Mouse (Mus musculus): ENCODE measurements around the gene Sowaha. TPM values are rescaled to one million over a fixed set of nuclear protein-coding genes. Genes with fewer than 3 reads are reported as not detected.
A peak's percentile ranks its signal among the peaks of the same experiment; 100 is the strongest.

Gene Sowaha
- polyA plus RNA-seq, 2 experiments = 0.16 to 0.30 TPM

DNA sequence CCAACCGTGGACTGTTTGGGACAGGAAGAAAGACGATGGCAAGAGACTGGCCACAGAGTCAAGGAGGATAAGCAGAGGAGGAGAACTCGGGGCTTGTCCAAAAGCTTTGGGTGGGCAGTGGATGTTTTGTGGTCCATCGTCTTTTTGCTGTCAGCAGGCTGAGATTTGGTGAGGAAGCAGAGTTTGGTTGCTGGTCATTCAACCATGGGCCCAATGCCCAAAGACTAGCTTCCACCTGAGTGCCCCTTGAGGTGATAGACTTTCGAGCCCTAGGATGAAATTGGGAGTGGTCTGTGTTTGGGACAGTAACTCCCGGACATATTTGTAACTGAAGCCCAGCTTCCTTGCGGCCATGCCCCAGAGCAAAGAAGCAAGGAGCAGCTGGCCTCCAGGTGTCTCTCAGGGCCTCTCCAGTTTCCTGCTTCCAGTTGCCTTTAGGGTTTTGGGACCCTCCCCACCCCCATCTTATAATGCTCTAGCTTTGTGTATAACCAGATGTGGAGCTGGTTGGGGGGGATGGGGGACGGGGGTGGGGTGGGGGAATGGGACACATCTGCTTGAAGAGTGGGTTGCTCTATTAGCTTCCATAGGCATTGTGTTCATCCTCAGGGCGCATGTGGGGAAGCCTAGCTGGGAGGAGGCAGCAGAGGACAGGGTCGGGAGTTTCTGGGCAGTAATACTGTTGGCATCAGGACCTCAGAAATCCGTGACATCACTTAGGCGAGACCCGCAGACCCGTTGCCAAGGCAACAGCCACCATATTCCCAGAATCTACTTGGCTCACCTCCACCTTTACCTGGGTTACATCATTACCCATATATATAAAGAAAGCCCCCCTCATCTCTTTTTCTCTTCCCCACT, 43.7 kb upstream of the Sowaha start:
- no peak overlapping the region for H3K27ac ChIP-seq (replicated peaks; ENCODE audit: low read depth, low read length)
- DNase-seq (ENCODE audit: low spot score) (peak; percentile 55), ATAC-seq (ENCODE audit: low FRiP score, low read depth) (no peak)
- no peaks in the 10 kb centered on the region for H3K27me3 ChIP-seq (ENCODE audit: control insufficient read depth, insufficient read depth, low read length)
- H3K36me3 ChIP-seq (ENCODE audit: control insufficient read depth, insufficient read depth, low read length) = no peaks in the 10 kb centered on the region
- 52% methylated on average over 14 of the region's 14 CpGs for WGBS
- peaks cover 65% of the 10 kb centered on the region for H3K4me1 ChIP-seq (ENCODE audit: control insufficient read depth, insufficient read depth, low read length)
- TF ChIP-seq POLR2A (IDR thresholded peaks at IDR 0.05; ENCODE audit: borderline replicate concordance, extremely low read depth, insufficient read depth, insufficient read length) = no peak
- no peaks in the 10 kb centered on the region for H3K9me3 ChIP-seq (ENCODE audit: control insufficient read depth, low read length)
- H3K9ac ChIP-seq (ENCODE audit: low read depth, low read length, severe bottlenecking) = no peak overlapping the region
- no peak overlapping the region; the same call in 1 of the 2 replicates for H3K4me2 ChIP-seq (replicated peaks; ENCODE audit: low read depth, low read length, severe bottlenecking)
- H3K4me3 ChIP-seq (replicated peaks; ENCODE audit: low read length) = no peak overlapping the region

DNA sequence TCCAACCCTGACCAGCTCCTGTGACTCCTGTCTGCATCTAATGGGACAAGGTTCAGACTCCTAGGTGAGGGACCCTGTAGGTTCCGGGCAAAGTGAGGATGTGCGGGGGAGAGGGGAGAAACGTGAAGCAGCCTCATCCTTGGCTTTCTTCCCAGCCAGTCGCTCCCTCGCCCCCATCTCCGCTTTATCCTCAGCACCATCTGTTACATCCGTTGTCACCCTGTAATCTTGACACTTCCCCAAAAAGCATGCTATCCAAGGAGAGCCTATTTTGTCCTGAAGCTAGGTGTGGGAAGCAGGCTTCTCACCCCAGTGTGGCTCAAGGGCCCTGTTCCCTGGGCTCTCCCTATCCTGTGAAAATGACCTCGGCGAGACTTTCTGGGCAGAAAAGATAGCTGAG, 42.9 kb upstream of the Sowaha start:
- H3K9me3 ChIP-seq (ENCODE audit: control insufficient read depth, low read length) = no peaks in the 10 kb centered on the region
- no peak overlapping the region; the same call in 1 of the 2 replicates for H3K4me2 ChIP-seq (replicated peaks; ENCODE audit: low read depth, low read length, severe bottlenecking)
- no peaks in the 10 kb centered on the region for H3K36me3 ChIP-seq (ENCODE audit: control insufficient read depth, insufficient read depth, low read length)
- DNase-seq (ENCODE audit: low spot score) (no peak), ATAC-seq (ENCODE audit: low FRiP score, low read depth) (no peak)
- no peaks in the 10 kb centered on the region for H3K27me3 ChIP-seq (ENCODE audit: control insufficient read depth, insufficient read depth, low read length)
- H3K4me1 ChIP-seq (ENCODE audit: control insufficient read depth, insufficient read depth, low read length) = peaks cover 59% of the 10 kb centered on the region
- no peak for TF ChIP-seq POLR2A (IDR thresholded peaks at IDR 0.05; ENCODE audit: borderline replicate concordance, extremely low read depth, insufficient read depth, insufficient read length)
- no peak overlapping the region; the same call in 1 of the 2 replicates for H3K27ac ChIP-seq (replicated peaks; ENCODE audit: low read depth, low read length)
- WGBS = 43% methylated on average over 8 of the region's 9 CpGs
- H3K4me3 ChIP-seq (replicated peaks; ENCODE audit: low read length) = no peak overlapping the region
- no peak overlapping the region for H3K9ac ChIP-seq (ENCODE audit: low read depth, low read length, severe bottlenecking)

DNA sequence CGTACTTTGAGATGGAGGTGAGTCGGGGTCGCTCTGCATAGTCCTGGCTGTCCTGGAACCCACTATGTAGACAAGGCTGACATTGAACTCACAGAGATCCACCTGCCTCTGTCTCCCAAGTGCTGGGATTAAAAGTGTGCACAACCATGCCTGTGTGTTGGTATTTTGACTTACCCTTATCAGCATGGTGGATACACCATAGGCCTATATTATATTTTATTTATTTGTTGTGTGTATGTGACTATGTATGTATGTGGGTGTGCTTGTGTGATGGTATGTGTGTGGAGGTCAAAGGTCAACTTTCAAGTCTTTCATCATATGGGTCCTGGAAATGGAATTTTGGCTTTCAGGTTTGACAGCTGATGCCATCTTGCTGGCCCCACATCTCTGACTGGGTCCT, 42.3 kb upstream of the Sowaha start:
- Histone ChIP-seq H3K4me2 (replicated peaks; ENCODE audit: low read depth, low read length, severe bottlenecking) (no peak overlapping the region), H3K27ac (replicated peaks; ENCODE audit: low read depth, low read length) (no peak overlapping the region), H3K4me1 (ENCODE audit: control insufficient read depth, insufficient read depth, low read length) (peaks cover 59% of the 10 kb centered on the region), H3K36me3 (ENCODE audit: control insufficient read depth, insufficient read depth, low read length) (no peaks in the 10 kb centered on the region), H3K27me3 (ENCODE audit: control insufficient read depth, insufficient read depth, low read length) (no peaks in the 10 kb centered on the region), H3K9ac (ENCODE audit: low read depth, low read length, severe bottlenecking) (no peak overlapping the region), H3K9me3 (ENCODE audit: control insufficient read depth, low read length) (no peaks in the 10 kb centered on the region), H3K4me3 (replicated peaks; ENCODE audit: low read length) (no peak overlapping the region)
- no peak for TF ChIP-seq POLR2A (IDR thresholded peaks at IDR 0.05; ENCODE audit: borderline replicate concordance, extremely low read depth, insufficient read depth, insufficient read length)
- DNase-seq (ENCODE audit: low spot score) (no peak), ATAC-seq (ENCODE audit: low FRiP score, low read depth) (no peak)
- WGBS = 89% methylated on average over 3 of the region's 3 CpGs

DNA sequence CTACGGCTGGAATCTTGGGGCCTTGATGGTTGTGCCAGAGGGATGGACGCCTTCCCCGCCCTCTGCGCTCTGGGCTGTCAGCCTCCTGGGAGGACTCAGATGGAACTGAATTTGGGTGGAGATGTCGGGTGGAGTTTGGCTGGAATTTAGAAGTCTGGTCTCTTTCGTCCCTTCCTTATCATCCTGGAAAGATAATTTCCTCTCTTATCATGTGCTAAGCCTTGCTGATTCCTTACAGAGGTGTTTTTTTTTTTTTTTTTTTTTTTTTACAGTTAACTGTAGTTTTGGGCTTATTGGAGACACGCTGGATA, 41.7 kb upstream of the Sowaha start:
- no peak for DNase-seq (ENCODE audit: low spot score)
- H3K4me1 ChIP-seq (ENCODE audit: control insufficient read depth, insufficient read depth, low read length) = peaks cover 63% of the 10 kb centered on the region
- H3K4me2 ChIP-seq (replicated peaks; ENCODE audit: low read depth, low read length, severe bottlenecking) = peak overlapping the region; percentile 85
- H3K27ac ChIP-seq (replicated peaks; ENCODE audit: low read depth, low read length) = no peak overlapping the region
- ATAC-seq (ENCODE audit: low FRiP score, low read depth) = no peak
- peak overlapping the region; percentile 82; the same call in 1 of the 2 replicates for H3K4me3 ChIP-seq (replicated peaks; ENCODE audit: low read length)
- no peaks in the 10 kb centered on the region for H3K9me3 ChIP-seq (ENCODE audit: control insufficient read depth, low read length)
- H3K9ac ChIP-seq (ENCODE audit: low read depth, low read length, severe bottlenecking) = peak overlapping the region; percentile 25; the same call in 1 of the 2 replicates
- WGBS = 72% methylated on average over 7 of the region's 7 CpGs
- no peaks in the 10 kb centered on the region for H3K36me3 ChIP-seq (ENCODE audit: control insufficient read depth, insufficient read depth, low read length)
- no peak for TF ChIP-seq POLR2A (IDR thresholded peaks at IDR 0.05; ENCODE audit: borderline replicate concordance, extremely low read depth, insufficient read depth, insufficient read length)
- H3K27me3 ChIP-seq (ENCODE audit: control insufficient read depth, insufficient read depth, low read length) = no peaks in the 10 kb centered on the region

DNA sequence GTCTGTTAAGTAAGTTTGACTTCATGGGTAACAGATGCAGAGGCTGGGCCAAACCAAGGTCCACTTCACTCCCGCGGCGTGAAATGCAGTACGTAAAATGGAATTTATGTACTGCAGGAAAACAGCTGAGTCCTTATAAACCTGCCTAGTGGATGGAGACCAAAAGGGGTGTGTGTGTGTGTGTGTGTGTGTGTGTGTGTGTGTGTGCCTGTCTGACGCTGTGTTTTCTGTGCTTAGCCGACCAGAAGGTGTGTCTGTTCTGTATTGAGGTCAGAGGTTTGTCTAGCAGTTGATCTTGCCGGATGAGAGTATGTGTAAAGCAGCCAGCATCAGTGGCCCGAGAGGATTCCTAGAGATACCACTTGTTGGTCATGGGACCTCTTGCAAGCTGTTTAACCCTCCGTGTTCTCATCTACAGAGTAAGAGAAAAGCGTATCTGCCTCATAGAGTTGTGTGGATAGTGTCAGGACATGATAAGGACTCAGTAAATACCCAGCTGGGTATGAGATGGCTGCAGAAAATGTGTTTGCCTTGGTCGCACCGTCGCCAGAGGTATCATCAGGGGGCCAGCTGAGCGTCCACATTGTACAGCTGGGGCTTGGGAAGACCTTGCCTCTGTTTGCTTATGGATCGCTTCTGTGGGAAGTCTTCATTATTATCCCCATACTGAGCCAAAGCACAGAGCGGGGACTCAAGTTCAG, 41.2 kb upstream of the Sowaha start:
- no peaks in the 10 kb centered on the region for H3K27me3 ChIP-seq (ENCODE audit: control insufficient read depth, insufficient read depth, low read length)
- TF ChIP-seq POLR2A (IDR thresholded peaks at IDR 0.05; ENCODE audit: borderline replicate concordance, extremely low read depth, insufficient read depth, insufficient read length) = no peak
- H3K36me3 ChIP-seq (ENCODE audit: control insufficient read depth, insufficient read depth, low read length) = no peaks in the 10 kb centered on the region
- H3K4me1 ChIP-seq (ENCODE audit: control insufficient read depth, insufficient read depth, low read length) = peaks cover 63% of the 10 kb centered on the region
- DNase-seq (ENCODE audit: low spot score) = peak; percentile 41
- peak overlapping the region; percentile 82 for H3K4me3 ChIP-seq (replicated peaks; ENCODE audit: low read length)
- H3K9ac ChIP-seq (ENCODE audit: low read depth, low read length, severe bottlenecking) = peak overlapping the region; percentile 80
- ATAC-seq (ENCODE audit: low FRiP score, low read depth) = peak; percentile 37; the same call in 1 of the 2 replicates
- H3K27ac ChIP-seq (replicated peaks; ENCODE audit: low read depth, low read length) = peak overlapping the region; percentile 86
- WGBS = 42% methylated on average over 16 of the region's 16 CpGs
- peak overlapping the region; percentile 85 for H3K4me2 ChIP-seq (replicated peaks; ENCODE audit: low read depth, low read length, severe bottlenecking)
- no peaks in the 10 kb centered on the region for H3K9me3 ChIP-seq (ENCODE audit: control insufficient read depth, low read length)
